Mouse (Mus musculus) lung, embryonic 15.5 days (tissue): Measurements from ENCODE around the gene Trp53inp2. TPM values are rescaled to one million over a fixed set of nuclear protein-coding genes. Genes with fewer than 3 reads are reported as not detected.

Source experiments
- ATAC-seq: fragments of 200-750 bp; cut with Nextera tagmentation; 2 replicates; pipeline ENCODE4 v1.8.0; 2017; ENCODE audit warnings: moderate number of reproducible peaks, borderline replicate concordance; ENCODE audit not compliant: low FRiP score, low TSS enrichment; ENCODE audit errors: extremely low read depth
- H3K27ac ChIP-seq: fragments of 300-500 bp; sonication (generic); 2 replicates; pipeline ENCODE4 v1.5.1; 2015; ENCODE audit warnings: moderate library complexity, mild to moderate bottlenecking, inconsistent platforms
- H3K27me3 ChIP-seq: fragments of 300-500 bp; sonication (generic); 2 replicates; pipeline ENCODE4 v1.6.1; 2015; ENCODE audit warnings: inconsistent platforms
- H3K36me3 ChIP-seq: fragments of 300-500 bp; sonication (generic); 2 replicates; pipeline ENCODE4 v1.6.1; 2015; ENCODE audit warnings: inconsistent platforms
- H3K4me1 ChIP-seq: fragments of 300-500 bp; sonication (generic); 2 replicates; pipeline ENCODE4 v1.6.1; 2015; ENCODE audit warnings: inconsistent platforms
- H3K4me2 ChIP-seq: fragments of 300-500 bp; sonication (generic); 2 replicates; pipeline ENCODE4 v1.6.1; 2015; ENCODE audit warnings: inconsistent platforms, mild to moderate bottlenecking, moderate library complexity
- H3K4me3 ChIP-seq: fragments of 300-500 bp; sonication (generic); 2 replicates; pipeline ENCODE4 v1.5.1; 2015; ENCODE audit warnings: mild to moderate bottlenecking, inconsistent platforms
- H3K9ac ChIP-seq: fragments of 300-500 bp; sonication (generic); 2 replicates; pipeline ENCODE4 v1.6.1; 2015; ENCODE audit warnings: inconsistent platforms
- H3K9me3 ChIP-seq: fragments of 300-500 bp; sonication (generic); 2 replicates; pipeline ENCODE4 v1.6.1; 2016; ENCODE audit warnings: inconsistent platforms
- WGBS: fragments of 180-500 bp; shearing (Covaris S2); methylation state at CpG from one replicate; pipeline ENCODE4 v1.1.7; 2015; 5-methylcytosine and 5-hydroxymethylcytosine counted together
- polyA plus RNA-seq: library from polyadenylated mRNA; unstranded; fragments of >200 nt; fragmentation: Nextera tagmentation; extraction: Ambion mirVana; gene quantifications from 2 replicates; pipeline ENCODE4 v1.2.1, GENCODE M21; 2015

Gene Trp53inp2
- 18.0 and 19.7 TPM in 2 replicates for polyA plus RNA-seq

DNA sequence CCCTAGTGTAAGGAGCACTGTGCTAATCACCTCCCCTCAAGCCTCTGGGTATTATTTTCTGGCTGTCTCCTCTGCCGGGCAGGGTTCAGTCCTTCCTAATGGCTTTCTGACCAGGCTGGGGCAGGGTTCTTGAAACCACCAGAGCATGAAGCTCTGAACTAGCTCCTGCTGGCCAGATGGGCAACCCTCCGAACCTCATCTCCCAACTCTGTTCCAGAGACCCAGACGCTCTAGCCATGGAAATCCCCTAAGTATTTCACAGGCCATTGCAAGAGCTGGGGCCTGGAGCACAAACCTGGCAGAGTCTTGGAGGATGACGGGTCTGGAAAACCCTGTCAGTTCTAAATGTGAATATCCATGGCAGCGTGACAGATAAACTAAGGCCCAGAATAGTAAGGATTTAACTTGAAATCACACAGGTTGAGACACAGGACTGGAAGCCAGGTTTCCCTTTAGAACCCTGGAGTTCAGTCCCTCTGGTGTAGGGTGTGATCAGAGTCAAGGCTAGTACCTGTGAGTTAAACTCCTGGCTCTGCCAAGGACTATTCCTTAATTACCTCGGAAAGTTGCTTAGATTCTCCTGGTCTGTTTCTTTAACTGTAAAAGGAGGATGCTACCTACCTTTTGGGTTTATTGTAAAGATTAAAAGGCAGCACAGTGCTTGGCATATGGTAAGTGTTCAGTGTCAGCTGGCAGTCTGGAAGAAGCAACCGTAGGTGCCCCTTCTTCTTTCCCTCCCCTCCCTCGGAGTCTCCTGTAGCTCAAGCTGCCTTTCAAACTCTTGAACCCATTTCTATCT lies at the start of gene Trp53inp2:
Gene Trp53inp2 (plus strand): TSS at position 799 of the 799 bp plus-strand sequence.
- 48% methylated on average over 8 of the region's 8 CpGs for WGBS
- no peaks in the 10 kb centered on the region for H3K36me3 ChIP-seq
- ATAC-seq = no peak
- H3K9me3 ChIP-seq = no peaks in the 10 kb centered on the region
- H3K4me1 ChIP-seq = peaks cover 19% of the 10 kb centered on the region
- peak within 1 kb of the TSS; percentile 79 for H3K9ac ChIP-seq
- peaks cover 17% of the 10 kb centered on the region for H3K27me3 ChIP-seq
- peak within 1 kb of the TSS; percentile 94 for H3K27ac ChIP-seq
- peak within 1 kb of the TSS; percentile 72 for H3K4me3 ChIP-seq
- peak within 1 kb of the TSS; percentile 90 for H3K4me2 ChIP-seq

DNA sequence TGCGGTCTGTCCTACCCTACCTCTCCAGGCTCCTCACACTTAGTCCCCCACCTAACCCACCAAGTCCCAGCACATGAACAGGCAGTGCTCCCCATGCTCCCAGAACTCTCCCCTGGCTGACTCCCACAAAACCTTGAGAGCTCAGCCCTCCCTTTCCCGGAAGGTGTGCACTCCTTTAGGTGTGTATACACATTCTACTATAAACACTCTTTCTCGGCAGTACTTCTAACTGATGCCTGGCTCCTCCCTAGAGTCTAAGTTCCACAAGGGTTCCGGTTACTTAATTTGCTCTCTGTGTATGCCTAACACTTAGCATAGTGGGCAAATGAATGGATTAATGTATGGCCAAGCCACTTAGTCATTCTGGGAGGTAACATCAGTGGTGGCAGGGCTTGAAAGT lies 49.5 kb upstream of the Trp53inp2 start:
- no peak overlapping the region for H3K4me2 ChIP-seq
- H3K9me3 ChIP-seq = no peaks in the 10 kb centered on the region
- 58% methylated on average over 4 of the region's 4 CpGs for WGBS
- H3K36me3 ChIP-seq = peaks cover 47% of the 10 kb centered on the region
- no peak overlapping the region for H3K9ac ChIP-seq
- H3K27ac ChIP-seq = no peak overlapping the region
- no peak for ATAC-seq
- no peaks in the 10 kb centered on the region for H3K27me3 ChIP-seq
- no peaks in the 10 kb centered on the region for H3K4me1 ChIP-seq
- H3K4me3 ChIP-seq = no peak overlapping the region

DNA sequence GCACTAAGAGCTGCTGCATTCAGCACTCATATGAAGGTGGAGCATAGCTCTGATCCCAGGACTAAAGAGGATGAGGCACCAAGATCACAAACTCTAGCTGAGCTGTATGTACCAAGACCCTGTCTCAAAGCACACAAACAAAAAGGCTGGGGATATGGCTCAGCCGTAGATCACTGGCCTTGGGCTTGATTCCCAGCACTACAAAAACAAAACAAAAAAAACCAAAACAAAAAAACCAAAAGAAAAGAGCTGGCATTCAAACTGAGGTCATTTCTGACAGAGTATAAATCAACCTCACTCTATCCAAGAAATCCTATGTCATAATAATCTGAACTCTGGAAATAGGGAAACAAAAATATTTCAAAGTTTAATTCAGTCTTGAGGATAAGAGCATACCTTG lies 47.4 kb upstream of the Trp53inp2 start:
- Histone ChIP-seq H3K4me2 (no peak overlapping the region), H3K4me1 (no peaks in the 10 kb centered on the region), H3K4me3 (no peak overlapping the region), H3K36me3 (peaks cover 35% of the 10 kb centered on the region), H3K9me3 (no peaks in the 10 kb centered on the region), H3K27me3 (no peaks in the 10 kb centered on the region), H3K9ac (no peak overlapping the region), H3K27ac (no peak overlapping the region)
- no peak for ATAC-seq
- WGBS = 82% methylated on average over 1 of the region's 1 CpGs

DNA sequence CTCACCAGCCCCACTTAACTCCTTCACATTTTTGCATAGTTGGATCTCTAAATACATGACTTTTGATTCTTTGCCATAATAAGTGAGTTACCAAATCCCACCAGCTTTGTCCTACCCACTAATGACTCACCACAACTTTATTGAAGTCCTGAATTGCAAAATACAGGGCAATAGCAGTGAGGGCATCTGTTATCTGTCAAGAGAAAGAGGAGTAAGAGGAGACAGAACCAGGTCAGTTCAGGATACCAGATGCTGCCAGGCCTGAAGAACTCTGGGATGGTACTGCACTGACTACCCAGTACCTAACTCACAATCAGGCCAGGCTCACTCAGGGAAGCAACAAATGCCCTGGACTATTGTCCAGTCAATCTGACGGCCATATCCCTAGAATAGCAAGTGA lies 45.6 kb upstream of the Trp53inp2 start:
- Histone ChIP-seq H3K4me2 (no peak overlapping the region), H3K9ac (no peak overlapping the region), H3K4me3 (no peak overlapping the region), H3K9me3 (no peaks in the 10 kb centered on the region), H3K27me3 (no peaks in the 10 kb centered on the region), H3K36me3 (peaks cover 28% of the 10 kb centered on the region), H3K27ac (no peak overlapping the region), H3K4me1 (no peaks in the 10 kb centered on the region)
- WGBS = 77% methylated on average over 1 of the region's 1 CpGs
- ATAC-seq = no peak

DNA sequence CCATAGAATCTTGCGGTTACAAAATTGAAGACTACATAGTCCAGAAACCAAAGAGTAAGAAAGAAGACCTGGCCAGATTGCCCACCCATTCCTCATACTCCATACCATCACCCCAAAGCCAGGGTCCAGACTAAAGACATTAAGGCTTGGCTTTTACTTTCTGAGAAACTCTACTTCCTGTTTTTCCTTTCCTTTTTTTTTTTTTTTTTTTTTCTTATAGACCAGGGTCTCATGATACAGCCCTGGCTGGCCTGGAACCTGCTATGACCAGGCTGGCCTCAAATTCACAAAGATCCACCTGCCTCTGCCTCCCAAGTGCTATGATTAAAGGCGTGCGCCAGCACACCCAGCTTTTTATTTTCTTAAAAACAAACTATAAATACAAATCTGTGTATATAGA lies 44.6 kb upstream of the Trp53inp2 start:
- ATAC-seq = no peak
- peaks cover 19% of the 10 kb centered on the region for H3K36me3 ChIP-seq
- H3K27me3 ChIP-seq = no peaks in the 10 kb centered on the region
- no peak overlapping the region for H3K4me3 ChIP-seq
- WGBS = 91% methylated on average over 3 of the region's 3 CpGs
- no peaks in the 10 kb centered on the region for H3K9me3 ChIP-seq
- no peak overlapping the region for H3K9ac ChIP-seq
- H3K4me1 ChIP-seq = no peaks in the 10 kb centered on the region
- H3K27ac ChIP-seq = no peak overlapping the region
- H3K4me2 ChIP-seq = no peak overlapping the region

DNA sequence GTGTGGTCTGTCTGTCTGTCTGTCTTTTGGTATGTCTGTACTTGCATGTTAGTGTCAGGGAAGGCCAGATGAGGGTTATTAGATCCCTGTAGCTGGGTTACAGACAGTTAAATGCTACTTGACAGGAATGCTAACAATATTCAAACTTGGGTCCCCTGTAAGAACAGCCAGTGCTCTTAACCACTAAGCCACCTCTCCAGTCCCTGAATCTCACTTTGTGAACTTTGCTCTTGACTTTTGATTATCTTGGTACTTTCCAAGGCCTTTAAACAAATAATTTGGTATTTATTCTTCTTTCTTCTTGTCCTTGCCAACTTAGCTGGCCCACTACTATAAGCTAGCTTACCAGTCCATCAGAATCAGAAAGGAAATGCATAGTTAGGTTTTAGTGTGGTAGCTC lies 40.7 kb upstream of the Trp53inp2 start:
- H3K27ac ChIP-seq = no peak overlapping the region
- no peak overlapping the region for H3K4me3 ChIP-seq
- no peaks in the 10 kb centered on the region for H3K27me3 ChIP-seq
- H3K9ac ChIP-seq = no peak overlapping the region
- peaks cover 7% of the 10 kb centered on the region for H3K36me3 ChIP-seq
- no peaks in the 10 kb centered on the region for H3K4me1 ChIP-seq
- no peaks in the 10 kb centered on the region for H3K9me3 ChIP-seq
- ATAC-seq = no peak
- H3K4me2 ChIP-seq = no peak overlapping the region

DNA sequence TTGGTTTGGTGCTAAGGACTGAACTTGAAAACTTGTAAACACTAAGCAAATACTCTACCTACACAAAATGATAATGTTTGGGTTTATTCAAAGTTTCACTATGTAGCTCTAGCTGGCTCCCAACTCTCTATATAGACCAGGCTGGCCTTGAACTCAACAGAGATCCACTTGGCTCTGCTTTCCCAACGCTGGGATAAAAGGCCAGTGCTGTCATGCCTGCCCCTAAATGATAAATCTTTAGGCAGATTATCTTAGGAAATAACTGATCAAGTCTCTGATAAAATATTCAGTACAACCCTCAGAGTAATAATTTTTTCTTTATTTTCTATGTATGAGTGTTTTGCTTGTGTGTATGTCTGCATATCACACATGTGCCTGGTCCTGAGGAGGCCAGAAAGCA lies 34.2 kb upstream of the Trp53inp2 start:
- Histone ChIP-seq H3K9ac (no peak overlapping the region), H3K9me3 (no peaks in the 10 kb centered on the region), H3K4me2 (no peak overlapping the region), H3K27ac (no peak overlapping the region), H3K4me3 (no peak overlapping the region), H3K27me3 (no peaks in the 10 kb centered on the region), H3K36me3 (no peaks in the 10 kb centered on the region), H3K4me1 (no peaks in the 10 kb centered on the region)
- 66% methylated on average over 1 of the region's 1 CpGs for WGBS
- no peak for ATAC-seq

DNA sequence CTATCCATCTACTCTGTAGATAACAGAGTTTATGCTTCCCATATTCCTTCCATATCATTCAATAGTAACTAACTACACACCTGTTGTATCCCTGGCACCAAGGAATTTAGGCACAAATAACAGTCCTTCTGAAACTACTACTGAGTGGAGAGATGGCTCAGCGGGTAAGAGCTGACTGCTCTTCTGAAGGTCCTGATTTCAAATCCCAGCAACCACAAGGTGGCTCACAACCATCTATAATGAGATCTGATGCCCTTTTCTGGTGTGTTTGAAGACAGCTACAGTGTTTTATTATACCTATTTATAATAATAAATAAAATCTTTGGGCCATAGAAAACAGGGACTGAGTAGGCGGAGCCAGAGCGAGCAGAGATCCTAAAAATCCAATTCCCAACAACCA lies 26.5 kb upstream of the Trp53inp2 start:
- Histone ChIP-seq H3K9me3 (no peaks in the 10 kb centered on the region), H3K27me3 (no peaks in the 10 kb centered on the region), H3K4me3 (no peak overlapping the region), H3K27ac (no peak overlapping the region), H3K36me3 (no peaks in the 10 kb centered on the region), H3K4me1 (peaks cover 14% of the 10 kb centered on the region), H3K4me2 (no peak overlapping the region), H3K9ac (no peak overlapping the region)
- 89% methylated on average over 3 of the region's 3 CpGs for WGBS
- ATAC-seq = no peak

DNA sequence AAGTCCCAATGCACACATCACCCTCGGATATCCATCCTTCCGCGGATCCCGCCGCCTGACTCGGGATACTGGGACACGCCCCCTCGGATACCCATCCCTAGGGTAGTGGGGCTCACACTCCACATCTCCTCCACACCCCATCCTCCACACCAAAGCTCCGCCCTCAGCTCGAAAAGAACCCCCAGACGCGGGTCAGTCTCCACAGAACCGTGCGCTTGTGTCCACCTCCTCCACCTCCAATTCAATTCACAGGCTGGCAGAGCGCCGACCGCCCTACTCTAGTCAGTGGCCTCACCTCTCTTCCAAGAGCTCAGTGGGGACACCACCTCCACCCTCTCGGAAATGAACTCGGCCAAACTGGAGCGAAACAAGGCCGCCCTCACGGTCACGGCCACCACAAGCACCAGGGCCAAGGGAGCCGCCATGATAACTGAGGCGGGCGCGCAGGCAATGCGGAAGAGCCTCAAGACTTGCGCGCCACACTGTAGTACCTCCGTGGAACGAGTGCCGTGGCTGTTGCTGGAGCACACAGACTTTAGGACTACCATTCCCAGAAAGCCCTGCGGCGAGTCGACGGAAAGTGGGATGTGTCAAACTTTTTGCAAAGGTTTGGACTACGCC lies 23.8 kb upstream of the Trp53inp2 start, which contains the start of gene Pigu:
Gene Pigu (minus strand): TSS at position 460 of the 621 bp plus-strand sequence.
- Histone ChIP-seq H3K36me3 (no peaks in the 10 kb centered on the region), H3K4me3 (peak within 1 kb of the TSS; percentile 69), H3K27ac (peak within 1 kb of the TSS; percentile 63), H3K9ac (peak within 1 kb of the TSS; percentile 58), H3K4me1 (peaks cover 14% of the 10 kb centered on the region), H3K4me2 (peak within 1 kb of the TSS; percentile 77), H3K9me3 (no peaks in the 10 kb centered on the region), H3K27me3 (no peaks in the 10 kb centered on the region)
- WGBS = under 1% methylated on average over 38 of the region's 38 CpGs
- ATAC-seq = peak; percentile 99

DNA sequence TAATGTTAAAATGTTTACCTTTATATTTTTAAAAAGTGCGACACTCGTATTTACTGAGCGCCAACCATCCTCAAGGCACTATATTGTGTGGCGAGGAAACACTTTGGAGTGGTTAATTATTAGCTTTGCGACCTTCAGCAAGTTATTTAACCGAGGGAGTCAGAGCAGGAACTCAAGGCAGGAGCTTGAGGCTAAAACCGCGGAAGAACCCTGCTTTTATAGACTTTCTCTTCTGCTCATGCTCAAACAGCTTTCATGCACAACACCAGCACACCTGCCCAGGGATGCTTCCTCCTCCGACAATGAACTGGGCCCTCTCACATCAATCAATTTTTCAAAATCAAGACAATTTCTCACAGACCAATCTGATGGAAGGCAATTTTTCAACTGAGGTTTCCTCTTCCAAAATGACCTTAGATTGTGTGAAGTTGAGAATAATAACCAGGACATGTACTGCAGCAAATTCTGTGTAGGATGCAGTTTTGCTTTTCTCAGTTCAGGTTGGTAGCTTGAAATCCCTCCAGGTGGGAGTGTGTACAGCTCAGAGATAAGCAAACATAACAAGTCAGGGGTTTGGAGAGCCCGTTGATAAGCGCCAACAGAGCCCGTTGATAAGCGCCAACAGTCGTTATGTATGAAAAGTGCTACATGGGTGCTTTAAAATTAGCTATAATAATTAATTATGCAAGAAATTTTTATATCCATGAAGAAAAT lies 23.0 kb upstream of the Trp53inp2 start:
- H3K27me3 ChIP-seq = no peaks in the 10 kb centered on the region
- 19% methylated on average over 14 of the region's 14 CpGs for WGBS
- H3K4me2 ChIP-seq = peak overlapping the region; percentile 77
- no peaks in the 10 kb centered on the region for H3K9me3 ChIP-seq
- peak overlapping the region; percentile 38 for H3K9ac ChIP-seq
- H3K36me3 ChIP-seq = no peaks in the 10 kb centered on the region
- peak overlapping the region; percentile 53 for H3K27ac ChIP-seq
- ATAC-seq = peak; percentile 55
- peaks cover 14% of the 10 kb centered on the region for H3K4me1 ChIP-seq
- H3K4me3 ChIP-seq = peak overlapping the region; percentile 69

DNA sequence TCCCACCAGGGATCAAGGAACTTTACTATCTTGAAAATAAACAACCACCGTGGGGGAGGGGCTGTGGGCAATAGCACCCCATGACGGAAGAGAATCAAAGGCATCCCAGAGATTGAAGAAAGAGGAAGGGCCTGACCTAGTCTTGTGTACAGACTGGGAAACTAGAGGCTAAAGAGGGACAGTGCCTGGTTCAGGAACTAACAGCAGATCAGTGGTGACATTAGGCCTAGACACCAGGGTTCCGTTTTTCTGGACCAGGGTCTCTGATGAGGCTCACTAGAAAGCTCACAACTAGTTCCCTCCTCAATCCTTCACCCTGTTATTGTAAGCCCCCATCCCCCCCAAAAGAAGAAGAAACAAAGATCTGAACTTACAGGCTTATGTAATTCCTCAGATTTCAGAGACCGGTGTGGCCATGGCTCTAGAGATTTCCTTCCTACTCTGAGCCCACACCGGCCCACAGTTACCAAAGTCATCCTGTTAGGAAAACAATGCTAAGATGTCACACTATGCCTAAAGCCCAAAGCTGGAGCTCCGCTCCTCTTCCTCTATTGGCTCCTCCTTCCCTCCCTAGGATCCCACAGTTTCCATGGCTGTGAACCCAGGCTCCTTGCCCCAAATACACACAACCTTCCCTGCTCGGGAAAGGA lies 13.1 kb upstream of the Trp53inp2 start:
- H3K27ac ChIP-seq = no peak overlapping the region

More for the DNA sequence above, 13.1 kb upstream of the Trp53inp2 start:
- no peaks in the 10 kb centered on the region for H3K27me3 ChIP-seq
- WGBS = 71% methylated on average over 7 of the region's 7 CpGs
- peaks cover 11% of the 10 kb centered on the region for H3K4me1 ChIP-seq
- no peaks in the 10 kb centered on the region for H3K9me3 ChIP-seq
- H3K4me3 ChIP-seq = no peak overlapping the region
- H3K4me2 ChIP-seq = no peak overlapping the region
- no peak for ATAC-seq
- H3K36me3 ChIP-seq = no peaks in the 10 kb centered on the region
- no peak overlapping the region for H3K9ac ChIP-seq
